Mouse (Mus musculus): ENCODE measurements around the gene Gatad2a.

DNA sequence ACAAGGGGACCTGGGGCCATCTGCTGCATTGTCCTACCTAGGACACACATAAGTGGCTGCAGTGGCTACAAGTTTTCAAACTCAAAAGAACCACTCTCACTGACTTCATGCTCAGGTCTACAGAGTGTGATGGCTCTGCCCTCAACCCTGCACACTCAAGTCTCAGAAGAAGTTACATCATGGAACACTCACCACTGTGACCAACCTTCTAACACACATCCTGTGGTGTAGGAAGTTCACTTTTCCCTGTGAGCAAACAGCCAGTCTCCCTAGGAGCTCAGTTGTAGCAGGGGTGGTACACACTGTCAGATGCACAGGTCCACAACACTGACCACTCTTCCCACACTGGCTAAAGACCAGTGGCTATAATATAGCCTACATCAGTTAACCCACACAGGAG, 77.7 kb downstream of the Gatad2a start:
- TF ChIP-seq POLR2A (IDR thresholded peaks at IDR 0.05; ENCODE audit: borderline replicate concordance, low read depth, low read length) (no peak), CTCF (IDR thresholded peaks at IDR 0.05; ENCODE audit: low read depth, low read length) (no peak)
